Mouse (Mus musculus) gonadal fat pad, adult 2 months (tissue): ENCODE data around the gene Dusp1. TPM values are rescaled to one million over a fixed set of nuclear protein-coding genes. Genes with fewer than 3 reads are reported as not detected.

ENCODE experiments used
- DNase-seq: peaks from one replicate; pipeline ENCODE4 v3.0.0-alpha.2; 2012; ENCODE audit warnings: low read depth
- polyA plus RNA-seq: library from polyadenylated mRNA; depleted of rRNA; stranded (reverse); fragments of >200 nt; gene quantifications from 2 replicates; pipeline ENCODE4 v1.2.3, GENCODE M21; 2012

Gene Dusp1
- polyA plus RNA-seq, 1 experiment = 85.9 TPM

GRCm38 (mm10) chr17:26502808-26503671, 58.9 kb downstream of the Dusp1 start:
- no peak for DNase-seq

GRCm38 (mm10) chr17:26501826-26502225, 60.1 kb downstream of the Dusp1 start:
- no peak for DNase-seq

DNA sequence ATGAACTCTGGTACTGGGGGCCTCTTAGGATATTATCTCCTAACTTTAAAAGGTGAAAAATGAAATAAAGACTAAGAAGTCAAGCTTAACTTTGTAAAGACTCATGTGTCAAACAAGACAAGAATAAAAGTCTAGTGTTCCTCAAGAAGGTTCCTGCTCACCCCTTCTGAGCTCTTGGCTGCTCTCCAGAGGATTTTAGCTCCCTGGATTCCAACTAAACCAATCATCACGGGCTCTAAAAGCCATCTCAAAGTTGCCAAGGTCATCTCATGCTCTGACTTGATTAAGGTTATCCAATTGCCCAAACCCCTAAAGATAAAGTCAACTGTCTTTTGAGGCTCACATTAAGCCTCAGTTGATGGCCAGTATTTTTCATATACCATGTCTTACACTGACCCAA, 63.3 kb downstream of the Dusp1 start:
- no peak for DNase-seq

GRCm38 (mm10) chr17:26497416-26497923, 64.5 kb downstream of the Dusp1 start:
- no peak for DNase-seq

GRCm38 (mm10) chr17:26494642-26495468, 67.1 kb downstream of the Dusp1 start:
- DNase-seq = no peak

- DNase-seq = no peak
Observed at GRCm38 (mm10) chr17:26492246-26492645, 69.7 kb downstream of the Dusp1 start.

DNA sequence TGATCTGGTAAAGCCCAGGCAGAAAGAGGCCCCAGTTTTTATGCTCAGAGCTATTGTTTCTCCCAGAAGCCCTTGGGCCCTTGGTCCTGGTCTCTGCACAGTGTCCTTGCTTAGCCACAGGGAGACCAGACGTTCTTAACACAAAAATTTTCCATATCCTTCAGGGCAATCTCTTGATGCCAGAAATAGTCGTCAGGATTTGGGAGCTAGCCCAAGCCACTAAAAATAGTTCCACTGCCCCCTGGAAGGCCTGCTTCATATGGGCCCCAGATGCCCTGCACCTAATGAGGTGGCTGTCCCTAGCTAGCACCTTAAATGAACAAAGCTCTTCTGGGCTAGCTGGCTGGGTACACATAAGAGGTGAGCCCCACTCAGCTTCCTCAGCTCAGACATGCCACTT, 71.0 kb downstream of the Dusp1 start:
- no peak for DNase-seq

- no peak for DNase-seq
Observed at GRCm38 (mm10) chr17:26490072-26490471, 71.9 kb downstream of the Dusp1 start.

DNA sequence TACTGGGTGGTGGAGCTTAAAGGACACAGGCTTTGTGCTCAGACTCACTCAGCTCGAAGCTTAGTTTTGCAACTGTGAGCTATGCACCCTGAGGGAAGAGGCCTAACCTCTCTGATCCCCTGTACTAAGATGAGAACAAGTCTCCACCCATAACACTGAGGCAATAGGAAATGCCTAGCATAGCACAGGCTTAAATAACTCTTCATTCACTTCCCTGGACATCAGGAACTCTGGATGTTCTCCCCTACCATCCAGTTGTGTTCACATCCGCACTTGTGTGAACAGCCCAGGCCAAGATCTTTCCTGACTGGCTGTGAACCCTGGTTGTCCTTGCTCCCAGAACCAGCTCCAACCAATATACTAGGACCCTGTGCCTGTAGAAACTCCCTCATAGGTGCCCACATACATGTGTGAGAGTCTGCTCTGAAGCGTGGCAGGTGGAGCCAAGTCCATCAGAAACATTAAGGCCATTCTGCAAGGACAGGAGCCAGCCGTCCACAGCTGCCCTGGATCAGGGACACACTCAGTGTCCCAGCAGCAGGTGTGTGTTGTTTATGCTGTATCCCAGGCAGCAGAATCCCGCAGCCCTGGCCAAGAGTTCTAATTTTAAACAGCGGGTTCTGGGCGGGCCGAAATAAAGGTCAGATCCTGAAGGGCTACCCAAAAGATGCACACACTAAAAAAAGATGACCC, 73.1 kb downstream of the Dusp1 start:
- no peak for DNase-seq

DNA sequence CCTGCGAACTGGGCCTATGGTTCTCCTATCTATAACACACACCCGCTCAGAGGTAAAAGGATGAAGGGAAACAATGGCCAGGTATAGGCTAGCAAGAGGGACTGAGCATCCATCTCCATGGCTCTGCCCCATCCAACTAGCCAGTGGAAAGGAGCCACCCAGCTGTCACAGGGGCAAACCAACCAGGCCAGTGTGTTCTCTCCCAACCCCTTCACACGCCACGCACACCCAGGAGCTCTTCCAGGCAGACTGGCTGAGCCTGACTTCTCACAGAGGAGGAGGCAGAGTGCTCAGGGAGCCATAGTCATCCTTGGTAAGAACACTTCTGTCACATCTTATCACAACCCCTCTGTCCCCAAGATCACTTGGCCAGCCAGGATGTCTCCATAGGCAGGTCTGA, 74.0 kb downstream of the Dusp1 start:
- DNase-seq = no peak

GRCm38 (mm10) chr17:26487266-26487665, 74.7 kb downstream of the Dusp1 start:
- no peak for DNase-seq

- no peak for DNase-seq
Observed at GRCm38 (mm10) chr17:26484626-26485421, 77.1 kb downstream of the Dusp1 start.

DNA sequence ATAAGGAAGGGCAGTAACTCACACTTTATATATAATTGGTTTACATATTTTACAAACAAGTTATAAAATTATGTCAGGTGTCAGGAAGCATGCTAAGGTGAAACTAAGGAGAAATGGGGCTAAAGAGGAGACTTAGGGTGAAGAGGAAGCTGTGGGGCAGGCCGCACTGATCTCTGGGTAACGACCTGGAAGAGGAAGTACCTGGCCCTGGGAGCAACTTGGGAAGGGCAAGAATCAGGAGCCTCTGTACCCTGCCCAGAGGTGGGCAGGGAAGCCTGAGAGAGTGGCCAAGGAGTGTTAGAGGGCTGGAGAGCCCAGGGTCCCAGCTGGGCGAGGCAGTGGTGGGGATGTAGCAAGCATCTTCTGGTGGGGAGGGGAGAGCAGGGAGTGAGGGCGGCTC, 81.0 kb downstream of the Dusp1 start:
- no peak for DNase-seq

DNA sequence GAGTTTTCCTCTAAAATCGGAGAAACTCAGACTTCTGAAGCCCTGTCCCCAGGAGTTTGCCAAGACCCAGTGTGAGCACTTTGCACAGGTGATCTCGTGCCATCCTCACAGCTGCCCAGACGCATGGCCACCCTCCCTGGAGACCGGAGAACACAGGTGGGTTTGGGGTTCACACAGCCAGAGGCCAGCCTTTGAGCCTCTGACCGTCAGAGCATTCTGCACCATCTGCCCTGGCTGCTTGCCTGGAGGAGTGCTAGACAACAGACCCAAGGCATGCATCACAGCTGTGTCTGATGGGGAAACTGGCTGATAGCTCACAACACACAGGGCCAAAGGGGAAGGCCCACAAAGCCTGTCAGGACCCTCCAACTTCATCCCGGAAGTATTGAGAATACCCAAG, 82.3 kb downstream of the Dusp1 start:
- DNase-seq = no peak

GRCm38 (mm10) chr17:26478672-26479071, 83.3 kb downstream of the Dusp1 start:
- DNase-seq = no peak

- DNase-seq = no peak
Observed at GRCm38 (mm10) chr17:26476871-26477270, 85.1 kb downstream of the Dusp1 start.

DNA sequence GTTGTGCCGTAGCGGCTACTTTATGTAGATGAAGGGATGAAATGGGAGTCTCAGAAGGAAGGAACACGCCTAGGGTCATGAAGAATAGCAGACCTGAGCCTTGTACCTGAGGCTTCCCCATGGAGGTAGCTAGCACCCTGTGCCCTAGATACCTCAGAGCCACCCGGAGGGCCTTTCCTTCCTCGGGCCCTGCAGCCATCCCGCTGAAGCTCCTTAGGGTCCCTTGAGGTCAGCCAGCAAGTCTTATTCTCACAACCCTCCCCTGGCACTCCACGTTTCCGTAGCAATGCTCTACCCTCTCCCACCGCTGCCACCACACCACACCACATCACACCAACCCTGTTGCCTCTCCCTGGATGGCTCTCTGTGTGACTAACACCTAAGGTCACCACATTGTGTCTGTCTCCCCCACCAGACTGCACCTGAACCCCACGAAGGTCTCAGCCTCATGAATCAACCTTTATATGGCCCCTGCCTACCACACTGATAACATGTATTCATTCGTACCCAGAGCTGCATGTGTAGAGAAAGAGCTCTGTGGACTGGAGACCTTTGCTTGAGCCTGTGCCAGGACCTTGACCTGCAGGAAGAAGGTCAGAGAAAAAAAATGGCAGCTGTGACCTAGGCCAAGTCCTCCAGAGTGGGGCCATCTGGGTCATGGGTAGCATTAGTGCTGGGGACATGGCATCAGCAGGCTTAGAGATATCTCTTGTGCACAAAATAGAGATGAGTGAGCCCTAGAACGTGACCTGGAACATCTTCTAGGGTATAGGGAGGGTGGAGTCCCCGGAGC, 93.6 kb downstream of the Dusp1 start:
- DNase-seq = no peak

GRCm38 (mm10) chr17:26467619-26468018, 94.3 kb downstream of the Dusp1 start:
- DNase-seq = no peak

DNA sequence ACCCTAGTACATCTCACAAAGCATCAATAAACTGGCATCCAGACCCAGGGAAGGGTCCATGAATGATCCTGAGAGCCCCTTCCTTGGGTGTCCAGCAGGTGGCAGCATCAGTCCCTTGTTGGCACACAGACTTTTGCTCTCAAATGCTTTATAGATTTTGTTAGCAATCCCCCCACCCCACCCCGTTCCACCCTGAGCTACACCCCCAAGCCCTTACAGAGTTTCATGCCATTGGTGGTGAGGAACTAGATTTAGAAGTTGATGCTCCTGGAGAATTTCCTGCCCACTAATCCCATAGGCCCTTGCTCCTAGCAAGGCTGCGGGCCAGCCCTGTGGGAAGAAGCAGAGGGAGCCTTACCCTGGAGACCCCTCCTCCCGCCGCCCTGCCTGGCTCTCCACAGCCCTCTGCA, 95.2 kb downstream of the Dusp1 start:
- DNase-seq = no peak

DNA sequence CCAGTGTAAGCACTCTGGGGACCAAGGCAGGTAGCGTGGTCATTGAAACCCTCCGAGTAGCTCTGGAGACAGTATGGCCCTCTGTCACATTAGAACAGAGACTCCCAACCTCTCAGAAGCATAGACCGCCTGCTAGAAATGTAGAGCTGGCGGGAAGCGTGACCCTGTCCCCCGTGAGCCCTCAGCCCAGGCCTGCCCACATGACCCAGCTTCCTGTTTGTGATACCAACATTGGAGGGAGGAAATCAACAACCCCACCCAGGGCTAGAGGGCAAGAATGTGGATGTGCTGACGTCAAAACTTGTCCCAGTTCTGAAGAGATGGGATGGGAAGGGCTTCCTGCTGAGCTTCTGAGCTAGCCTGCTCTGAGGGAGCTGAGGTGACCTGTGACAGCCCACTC, 97.0 kb downstream of the Dusp1 start:
- no peak for DNase-seq
